Mouse (Mus musculus): ENCODE measurements at regions not wholly inside any gene's neighbourhood (a gene's known extent, or its start where the extent isn't known, plus 50 kb on each side); places are given as distances from the start of the nearest gene placed in this dataset.

GRCm38 (mm10) chr7:70972023-70972400, 379.3 kb downstream of the Gm10295 start:
- DNase-seq (ENCODE audit: low spot score) = no peak

- DNase-seq (ENCODE audit: low spot score) = no peak
These were observed 379.8 kb downstream of the Gm10295 start for GRCm38 (mm10) chr7:70971323-70972022.

- DNase-seq (ENCODE audit: low spot score) = no peak
These were observed 398.8 kb downstream of the Gm10295 start for GRCm38 (mm10) chr7:70952318-70952959.

- DNase-seq (ENCODE audit: low spot score) = no peak
These were observed 403.0 kb downstream of the Gm10295 start for GRCm38 (mm10) chr7:70948281-70948680.

- DNase-seq (ENCODE audit: low spot score) = no peak
These were observed 405.0 kb downstream of the Gm10295 start for GRCm38 (mm10) chr7:70946260-70946659.

GRCm38 (mm10) chr7:70930911-70931310, 420.4 kb downstream of the Gm10295 start:
- no peak for DNase-seq (ENCODE audit: low spot score)

- no peak for DNase-seq (ENCODE audit: low spot score)
These were observed 421.4 kb downstream of the Gm10295 start for GRCm38 (mm10) chr7:70929935-70930334.

- DNase-seq (ENCODE audit: low spot score) = no peak
These were observed 423.3 kb downstream of the Gm10295 start for GRCm38 (mm10) chr7:70928001-70928400.

- DNase-seq (ENCODE audit: low spot score) = no peak
These were observed 434.3 kb downstream of the Gm10295 start for GRCm38 (mm10) chr7:70917016-70917415.

- no peak for DNase-seq (ENCODE audit: low spot score)
These were observed 442.4 kb downstream of the Gm10295 start for GRCm38 (mm10) chr7:70908921-70909320.

- no peak for DNase-seq (ENCODE audit: low spot score)
These were observed 459.6 kb downstream of the Gm10295 start for GRCm38 (mm10) chr7:70891700-70892099.

GRCm38 (mm10) chr7:70880496-70880895, 470.8 kb downstream of the Gm10295 start:
- DNase-seq (ENCODE audit: low spot score) = no peak

GRCm38 (mm10) chr7:70874393-70874792, 476.9 kb downstream of the Gm10295 start:
- DNase-seq (ENCODE audit: low spot score) = no peak

- no peak for DNase-seq (ENCODE audit: low spot score)
These were observed 480.3 kb downstream of the Gm10295 start for GRCm38 (mm10) chr7:70870841-70871534.

- DNase-seq (ENCODE audit: low spot score) = no peak
These were observed 482.2 kb downstream of the Gm10295 start for GRCm38 (mm10) chr7:70869125-70869524.

GRCm38 (mm10) chr7:70859957-70860356, 491.3 kb downstream of the Gm10295 start:
- DNase-seq (ENCODE audit: low spot score) = no peak

GRCm38 (mm10) chr7:70850726-70851125, 484.2 kb upstream of the Nr2f2 start:
- DNase-seq (ENCODE audit: low spot score) = no peak

GRCm38 (mm10) chr7:70848016-70848776, 481.7 kb upstream of the Nr2f2 start:
- no peak for DNase-seq (ENCODE audit: low spot score)

GRCm38 (mm10) chr7:70847450-70847993, 481.0 kb upstream of the Nr2f2 start:
- DNase-seq (ENCODE audit: low spot score) = no peak

GRCm38 (mm10) chr7:70846076-70846475, 479.5 kb upstream of the Nr2f2 start:
- DNase-seq (ENCODE audit: low spot score) = no peak

GRCm38 (mm10) chr7:70840142-70840541, 473.6 kb upstream of the Nr2f2 start:
- DNase-seq (ENCODE audit: low spot score) = no peak

- no peak for DNase-seq (ENCODE audit: low spot score)
These were observed 472.7 kb upstream of the Nr2f2 start for GRCm38 (mm10) chr7:70839190-70839589.
